Mouse (Mus musculus) G1E (cell line): Measurements from ENCODE around the gene Swsap1.

Experiments used
- CTCF ChIP-seq: IDR thresholded peaks from 2 replicates; pipeline ENCODE4 v1.5.1; 2012; ENCODE audit warnings: low read depth, low read length, inconsistent platforms, mixed read lengths
- POLR2AphosphoS5 ChIP-seq: IDR thresholded peaks from 2 replicates; pipeline ENCODE4 v1.6.1; 2012; ENCODE audit warnings: low read depth, low read length, inconsistent platforms; ENCODE audit not compliant: insufficient replicate concordance

DNA sequence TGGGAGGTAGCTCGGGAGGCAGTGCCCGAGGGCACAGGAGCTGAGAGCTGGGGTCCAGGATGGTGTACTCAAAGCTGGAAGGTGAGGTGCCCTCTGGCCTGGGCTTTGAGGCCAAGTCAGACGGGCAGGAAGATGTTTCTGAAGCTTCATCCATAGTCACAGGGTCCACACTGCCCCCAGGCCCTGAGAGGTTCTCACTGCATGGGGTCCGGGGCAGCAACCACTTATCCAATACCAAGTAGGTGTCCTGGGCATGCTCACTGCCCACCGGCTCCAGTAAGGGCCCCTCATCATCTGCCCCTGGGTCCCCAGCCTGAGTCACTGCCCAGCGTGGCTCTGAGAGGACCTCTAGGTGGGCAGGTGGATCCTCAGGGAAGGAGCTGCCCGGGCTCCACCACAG is 3.7 kb downstream of the Swsap1 start:
- TF ChIP-seq POLR2AphosphoS5, result no peak
- TF ChIP-seq CTCF, result no peak
